Mouse (Mus musculus) liver, adult 2 months (tissue): ENCODE results near the gene Ccnq.

Source experiments
- CTCF ChIP-seq: fragments of 200-500 bp; IDR thresholded peaks from 2 replicates; pipeline ENCODE4 v1.5.1; 2011; ENCODE audit warnings: low read depth, low read length, control low read depth
- POLR2A ChIP-seq: fragments of 200-500 bp; IDR thresholded peaks from 2 replicates; pipeline ENCODE4 v1.6.1; 2011; ENCODE audit warnings: low read length, control low read depth; ENCODE audit not compliant: insufficient read depth; ENCODE audit errors: extremely low read depth

- TF ChIP-seq CTCF = no peak
- TF ChIP-seq POLR2A = no peak
These were observed 9.6 kb upstream of the Ccnq start for GRCm38 (mm10) chr11:78761086-78761485.
